Mouse (Mus musculus) G1E (cell line): ENCODE measurements around the gene Qtrt1.

Experiments used
- CTCF ChIP-seq: IDR thresholded peaks from 2 replicates; pipeline ENCODE4 v1.5.1; 2012; ENCODE audit warnings: low read depth, low read length, inconsistent platforms, mixed read lengths
- GATA1 ChIP-seq: IDR thresholded peaks from 2 replicates; pipeline ENCODE4 v1.6.1; 2012; ENCODE audit warnings: borderline replicate concordance, low read length, inconsistent platforms, mixed read lengths
- GATA2 ChIP-seq: IDR thresholded peaks from 2 replicates; pipeline ENCODE4 v1.6.1; 2012; ENCODE audit warnings: low read depth, low read length, inconsistent platforms, borderline replicate concordance
- POLR2AphosphoS5 ChIP-seq: IDR thresholded peaks from 2 replicates; pipeline ENCODE4 v1.6.1; 2012; ENCODE audit warnings: low read depth, low read length, inconsistent platforms; ENCODE audit not compliant: insufficient replicate concordance
- TAL1 ChIP-seq: conservative IDR thresholded peaks from 2 replicates; pipeline ENCODE4 v1.6.1; 2012; ENCODE audit warnings: low read depth, low read length, inconsistent platforms, mixed read lengths

DNA sequence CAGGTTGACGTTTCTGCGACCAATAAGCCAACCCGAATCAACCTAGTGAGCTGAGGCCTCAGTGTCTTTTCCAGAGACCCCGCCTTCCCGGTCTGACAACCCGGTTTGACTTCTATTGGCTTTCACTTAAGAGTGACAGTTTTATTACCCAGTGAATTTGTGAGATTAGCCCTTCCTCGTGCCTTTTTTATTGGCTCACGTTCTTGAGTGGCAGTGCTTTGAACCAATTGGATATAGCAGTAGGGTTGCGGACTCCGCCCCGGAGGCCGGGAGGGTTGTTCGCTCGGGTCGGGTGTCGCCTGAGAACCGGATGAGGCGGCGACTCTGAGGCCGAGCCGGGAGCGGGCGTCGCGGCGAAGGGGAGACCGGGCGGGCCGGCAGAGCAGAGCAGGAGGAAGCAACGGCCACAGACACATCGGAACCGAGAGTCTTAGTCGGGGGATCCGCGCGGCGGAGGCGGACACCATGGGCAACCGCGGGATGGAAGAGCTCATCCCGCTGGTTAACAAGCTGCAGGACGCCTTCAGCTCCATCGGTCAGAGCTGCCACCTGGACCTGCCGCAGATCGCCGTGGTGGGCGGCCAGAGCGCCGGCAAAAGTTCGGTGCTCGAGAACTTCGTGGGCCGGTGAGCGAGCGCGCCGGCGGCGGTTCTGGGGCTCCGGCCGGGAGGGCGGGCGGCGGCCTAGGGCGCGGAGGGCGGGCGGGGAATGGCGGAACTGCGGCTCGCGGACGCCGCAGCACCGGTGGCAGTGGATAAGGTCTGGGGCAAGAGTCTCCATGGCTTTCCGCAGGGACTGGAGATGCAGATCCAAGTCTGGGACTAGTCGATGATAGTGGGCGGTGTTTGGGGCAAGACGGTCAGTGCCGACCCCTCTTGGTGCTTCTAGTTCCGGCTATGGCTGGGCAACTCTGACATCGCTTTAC lies 13.3 kb downstream of the Qtrt1 start, which contains the start of gene Dnm2:
- no peak for TF ChIP-seq CTCF
- TF ChIP-seq TAL1 = no peak
- TF ChIP-seq GATA1 = no peak
- no peak for TF ChIP-seq POLR2AphosphoS5
- no peak for TF ChIP-seq GATA2
